Mouse (Mus musculus) megakaryocyte, adult 5-6 weeks (primary cell): Measurements from ENCODE around the gene Nipsnap1. TPM values are rescaled to one million over a fixed set of nuclear protein-coding genes. Genes with fewer than 3 reads are reported as not detected.

Source experiments
- total RNA-seq, 2 experiments: library from RNA; stranded (forward) in 1 of 2; stranded (reverse) in 1 of 2; fragments of 153-499, 151-499 nt in 1 of 2; fragments of 221-1000, 200-1000 nt in 1 of 2; gene quantifications; 2 replicates each; pipeline versions ENCODE4 v1.2.3 to v1.2.4; 2015 to 2017

Gene Nipsnap1
- total RNA-seq, 2 experiments from 2014 or later, result 1.8 to 5.9 TPM

Other genes with a start within 250 kb of the Nipsnap1 start
- 14.4 and 14.6 TPM in 2 replicates for gene Ascc2, start 236.2 kb upstream of the Nipsnap1 start, total RNA-seq (2015)
- 15.7 and 16.0 TPM in 2 replicates for gene Ascc2, start 236.2 kb upstream of the Nipsnap1 start, total RNA-seq (2017)
- 135 and 148 TPM in 2 replicates for gene Uqcr10, start 169.6 kb upstream of the Nipsnap1 start, total RNA-seq (2015)
- gene Uqcr10, start 169.6 kb upstream of the Nipsnap1 start, total RNA-seq (2017), result 73.7 and 87.8 TPM in 2 replicates
- 35.2 and 45.0 TPM in 2 replicates for gene Zmat5, start 169.3 kb upstream of the Nipsnap1 start, total RNA-seq (2015)
- 11.7 and 12.5 TPM in 2 replicates for gene Zmat5, start 169.3 kb upstream of the Nipsnap1 start, total RNA-seq (2017)
- gene Cabp7, start 127.2 kb upstream of the Nipsnap1 start, total RNA-seq (2015), result not detected in 2 replicates
- gene Cabp7, start 127.2 kb upstream of the Nipsnap1 start, total RNA-seq (2017), result not detected in 2 replicates
- gene Nf2, start 24.4 kb upstream of the Nipsnap1 start, total RNA-seq (2015), result 12.4 and 12.6 TPM in 2 replicates
- gene Nf2, start 24.4 kb upstream of the Nipsnap1 start, total RNA-seq (2017), result 36.7 and 55.3 TPM in 2 replicates
- 14.0 and 16.5 TPM in 2 replicates for gene Thoc5, start 21.4 kb downstream of the Nipsnap1 start, total RNA-seq (2015)
- 31.6 and 32.3 TPM in 2 replicates for gene Thoc5, start 21.4 kb downstream of the Nipsnap1 start, total RNA-seq (2017)
- gene Nefh, start 74.1 kb downstream of the Nipsnap1 start, total RNA-seq (2015), result 0.21 and 0.33 TPM in 2 replicates
- gene Nefh, start 74.1 kb downstream of the Nipsnap1 start, total RNA-seq (2017), result 0.22 and 0.28 TPM in 2 replicates
- 38.8 and 39.4 TPM in 2 replicates for gene Ap1b1, start 112.9 kb downstream of the Nipsnap1 start, total RNA-seq (2015)
- 37.0 and 38.3 TPM in 2 replicates for gene Ap1b1, start 112.9 kb downstream of the Nipsnap1 start, total RNA-seq (2017)
- gene Rasl10a, start 184.2 kb downstream of the Nipsnap1 start, total RNA-seq (2015), result not detected in 2 replicates
- not detected in 2 replicates for gene Rasl10a, start 184.2 kb downstream of the Nipsnap1 start, total RNA-seq (2017)
- gene Gas2l1, start 191.4 kb downstream of the Nipsnap1 start, total RNA-seq (2015), result 1.5 and 2.4 TPM in 2 replicates
- 0.89 and 1.1 TPM in 2 replicates for gene Gas2l1, start 191.4 kb downstream of the Nipsnap1 start, total RNA-seq (2017)
- gene Rhbdd3, start 225.0 kb downstream of the Nipsnap1 start, total RNA-seq (2015), result 2.6 and 6.0 TPM in 2 replicates
- gene Rhbdd3, start 225.0 kb downstream of the Nipsnap1 start, total RNA-seq (2017), result 11.5 and 14.5 TPM in 2 replicates
- 129 and 153 TPM in 2 replicates for gene Ewsr1, start 225.3 kb downstream of the Nipsnap1 start, total RNA-seq (2015)
- 326 and 348 TPM in 2 replicates for gene Ewsr1, start 225.3 kb downstream of the Nipsnap1 start, total RNA-seq (2017)